Mouse (Mus musculus): ENCODE measurements around the gene Acox1. TPM values are rescaled to one million over a fixed set of nuclear protein-coding genes. Genes with fewer than 3 reads are reported as not detected.

Gene Acox1
- total RNA-seq (2012; rRNA removed) (19.3 and 21.0 TPM in 2 replicates), total RNA-seq (2014; rRNA removed) (17.1 and 18.7 TPM in 2 replicates), polyA plus RNA-seq (2012; ENCODE audit: insufficient read length, low read depth) (20.3 and 20.4 TPM in 2 replicates)

DNA sequence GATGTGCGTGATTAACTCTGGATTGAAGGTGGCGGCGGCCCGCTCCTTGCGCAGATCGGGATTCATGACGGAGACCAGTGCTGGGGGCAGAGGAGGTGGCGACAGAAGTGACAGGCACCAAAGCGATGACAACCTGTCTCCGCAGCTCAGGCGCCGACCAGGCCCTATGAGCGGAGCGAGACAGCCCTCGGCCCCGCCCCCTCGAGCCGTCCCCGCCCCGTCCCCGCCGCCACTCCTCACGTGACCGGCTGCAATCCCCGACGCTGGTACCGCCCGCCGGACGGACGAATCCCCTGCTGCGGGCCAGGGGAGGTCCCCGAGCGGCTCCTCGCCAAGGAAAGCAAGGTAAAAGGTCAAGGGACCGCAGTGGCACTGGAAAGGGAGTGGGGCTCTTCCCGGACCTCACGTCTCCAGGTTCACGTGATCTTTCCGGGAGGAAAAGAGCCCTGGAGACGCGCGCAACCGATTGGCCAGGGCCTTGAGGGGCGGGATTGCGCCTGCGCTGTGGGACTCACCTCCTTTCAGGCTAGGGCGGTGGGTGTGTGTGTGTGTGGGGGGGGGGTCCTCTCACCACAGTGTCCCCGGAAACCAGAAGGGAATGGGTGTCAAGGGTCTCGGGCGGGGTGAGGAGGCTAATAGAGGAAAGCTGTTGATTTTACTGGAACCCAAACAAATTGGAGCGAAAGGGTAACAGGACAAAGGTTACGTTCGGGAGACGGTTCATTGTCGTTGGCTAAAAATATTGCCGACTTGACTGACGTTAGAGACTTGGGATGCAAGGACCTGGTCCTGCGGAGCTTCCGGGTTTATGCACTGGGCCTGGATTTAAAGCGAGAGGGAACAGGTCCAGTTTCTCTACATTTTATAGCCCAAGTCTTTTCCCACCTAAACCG is at the start of gene Acox1, which contains the start of gene Ten1:
Gene Acox1, minus strand, starts transcription at position 407 of the 893 bp plus-strand sequence.
Gene Ten1, plus strand, starts transcription at position 217 of the 893 bp plus-strand sequence.
- H3K36me3 ChIP-seq (replicated peaks in 1 of 2; ENCODE audit: control insufficient read depth in 1 of 2, insufficient read depth in 1 of 2, low read length in 1 of 2) = peaks cover 0 to 24% of the 10 kb centered on the region in 2 experiments
- peak within 1 kb of the TSS; percentile 73 to 89 (median 77) for H3K4me3 ChIP-seq (replicated peaks in 1 of 3; ENCODE audit: low read depth in 2 of 3, low read length in 2 of 3, poor library complexity in 1 of 3)
- H3K27ac ChIP-seq (ENCODE audit: insufficient read depth, low read depth) = peak within 1 kb of the TSS; percentile 41
- peak; percentile 95 for DNase-seq (ENCODE audit: extremely low read depth)
- no peaks in the 10 kb centered on the region for H3K27me3 ChIP-seq (replicated peaks)
- H3K9me3 ChIP-seq (replicated peaks; ENCODE audit: low read length) = no peaks in the 10 kb centered on the region
- peak; percentile 77 for TF ChIP-seq NELFE (IDR thresholded peaks at IDR 0.05; ENCODE audit: low read depth, low read length)
- TF ChIP-seq IRF4 (IDR thresholded peaks at IDR 0.05; ENCODE audit: low read depth, low read length) = peak; percentile 41; the same call in 1 of the 2 replicates
- no peak for TF ChIP-seq GABPA (IDR thresholded peaks at IDR 0.05; ENCODE audit: insufficient replicate concordance, low read depth, low read length)
- peak; percentile 99 for TF ChIP-seq BHLHE40 (IDR thresholded peaks at IDR 0.05; ENCODE audit: low read depth, low read length)
- TF ChIP-seq ZNF384 (IDR thresholded peaks at IDR 0.05; ENCODE audit: low read depth, low read length) = no peak; the same call in 1 of the 2 replicates
- peak; percentile 18; the same call in 1 of the 2 replicates for TF ChIP-seq CHD1 (IDR thresholded peaks at IDR 0.05; ENCODE audit: low read depth, low read length)
- peak; percentile 93 for TF ChIP-seq MXI1 (IDR thresholded peaks at IDR 0.05; ENCODE audit: low read depth, low read length)
- TF ChIP-seq USF2 (conservative IDR thresholded peaks at IDR 0.05; ENCODE audit: low read depth, low read length) = peak; percentile 84
- TF ChIP-seq MAZ (IDR thresholded peaks at IDR 0.05; ENCODE audit: low read depth, low read length) = peak; percentile 88
- TF ChIP-seq ZC3H11A (IDR thresholded peaks at IDR 0.05; ENCODE audit: low read depth, low read length) = no peak
- no peak for TF ChIP-seq E2F4 (IDR thresholded peaks at IDR 0.05; ENCODE audit: insufficient replicate concordance, low read depth, low read length)
- no peak for TF ChIP-seq JUN (IDR thresholded peaks at IDR 0.05; ENCODE audit: insufficient read depth, low read depth, low read length)
- TF ChIP-seq SMC3 (IDR thresholded peaks at IDR 0.05; ENCODE audit: low read depth, low read length) = no peak
- peak; percentile 92 for TF ChIP-seq NRF1 (IDR thresholded peaks at IDR 0.05; ENCODE audit: low read depth, low read length)
- peak; percentile 11 for TF ChIP-seq TCF12 (IDR thresholded peaks at IDR 0.05; ENCODE audit: low read depth, low read length)
- TF ChIP-seq USF1 (IDR thresholded peaks at IDR 0.05; ENCODE audit: low read depth, low read length) = peak; percentile 93
- TF ChIP-seq ELF1 (IDR thresholded peaks at IDR 0.05; ENCODE audit: low read depth, low read length) = peak; percentile 81
- TF ChIP-seq UBTF (IDR thresholded peaks at IDR 0.05; ENCODE audit: low read depth, low read length) = no peak
- TF ChIP-seq POLR2AphosphoS2 (IDR thresholded peaks at IDR 0.05; ENCODE audit: low read depth, low read length) = peak; percentile 40; the same call in 1 of the 2 replicates
- TF ChIP-seq PAX5 (IDR thresholded peaks at IDR 0.05; ENCODE audit: low read length) = no peak
- peak; percentile 80; the same call in 1 of the 2 replicates for TF ChIP-seq CHD2 (IDR thresholded peaks at IDR 0.05; ENCODE audit: low read length)
- TF ChIP-seq MYC (IDR thresholded peaks at IDR 0.05; ENCODE audit: low read depth, low read length) = no peak
- peak; percentile 12; the same call in 1 of the 2 replicates for TF ChIP-seq MEF2A (IDR thresholded peaks at IDR 0.05; ENCODE audit: borderline replicate concordance, low read depth, low read length)
- TF ChIP-seq RCOR1 (conservative IDR thresholded peaks at IDR 0.05; ENCODE audit: low read depth, low read length) = peak; percentile 35; the same call in 1 of the 2 replicates
- peak; percentile 79 for TF ChIP-seq POLR2A (IDR thresholded peaks at IDR 0.05; ENCODE audit: low read depth, low read length)
- TF ChIP-seq HCFC1 (IDR thresholded peaks at IDR 0.05; ENCODE audit: low read depth, low read length) = peak; percentile 70
- TF ChIP-seq SIN3A (IDR thresholded peaks at IDR 0.05; ENCODE audit: low read length) = peak; percentile 48
- TF ChIP-seq ZMIZ1 (IDR thresholded peaks at IDR 0.05; ENCODE audit: low read depth, low read length) = no peak; the same call in 1 of the 2 replicates
- peak; percentile 59; the same call in 1 of the 2 replicates for TF ChIP-seq TBP (conservative IDR thresholded peaks at IDR 0.05; ENCODE audit: low read depth, low read length)
- no peak for TF ChIP-seq ETS1 (conservative IDR thresholded peaks at IDR 0.05; ENCODE audit: low read depth, low read length)
- 0 out of 2 replicates have a peak, but pooled peaks have one; percentile 11 for TF ChIP-seq EP300 (IDR thresholded peaks at IDR 0.05; ENCODE audit: low read length)
- no peak for TF ChIP-seq RAD21 (IDR thresholded peaks at IDR 0.05; ENCODE audit: low read depth, low read length)
- peak; percentile 80 for TF ChIP-seq MAX (IDR thresholded peaks at IDR 0.05; ENCODE audit: low read length)
- 0 out of 2 replicates have a peak, but pooled peaks have one; percentile 12 for TF ChIP-seq KAT2A (IDR thresholded peaks at IDR 0.05; ENCODE audit: insufficient replicate concordance, low read length)
- H3K79me2 ChIP-seq (replicated peaks; ENCODE audit: control insufficient read depth, extremely low read depth, insufficient read depth, poor library complexity, severe bottlenecking) = peaks cover 10% of the 10 kb centered on the region
- H3K9ac ChIP-seq (ENCODE audit: insufficient read depth, low read depth) = peak within 1 kb of the TSS; percentile 94
- peak within 1 kb of the TSS; percentile 64 for H3K4me2 ChIP-seq (ENCODE audit: insufficient read depth, low read depth, poor library complexity, severe bottlenecking)
- dilution Hi-C loops (cut with MboI; ENCODE audit: extremely low pct_ligation_motif_present, extremely low pct_unique_long_range_greater_than_20kb, low sequenced_read_pairs) = no loop called here
- in situ Hi-C loops (cut with MboI; ENCODE audit: low pct_ligation_motif_present, low pct_unique_long_range_greater_than_20kb, low sequenced_read_pairs) = no loop called here
- H3K4me1 ChIP-seq (ENCODE audit: control insufficient read depth in 1 of 2, insufficient read depth in 2 of 2) = peaks cover 14 to 40% of the 10 kb centered on the region in 2 experiments
